Mouse (Mus musculus): Measurements from ENCODE around the gene Txlna. TPM values are rescaled to one million over a fixed set of nuclear protein-coding genes. Genes with fewer than 3 reads are reported as not detected.

The Txlna gene
- polyA plus RNA-seq, 1 experiment, result not detected

DNA sequence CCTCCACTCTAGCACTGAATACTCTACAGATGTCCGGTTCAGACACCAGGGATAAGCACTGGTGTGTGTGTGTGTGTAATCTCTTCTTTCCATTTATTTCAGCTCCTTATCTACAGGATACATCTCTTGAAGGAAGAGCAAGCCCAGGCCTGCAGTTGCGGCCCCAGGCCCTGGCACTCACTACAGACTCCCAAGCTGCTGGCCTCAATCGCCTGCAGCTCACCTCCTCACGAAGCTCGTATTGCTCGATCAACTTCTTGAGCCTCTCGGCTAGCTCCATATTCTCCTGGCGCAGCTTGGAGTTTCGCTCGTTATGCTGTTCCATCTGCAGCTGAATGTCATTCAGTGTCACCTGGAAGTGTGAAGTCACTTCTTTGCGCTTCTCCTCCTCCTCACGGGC, 9.0 kb downstream of the Txlna start:
- no peak for TF ChIP-seq POLR2A (IDR thresholded peaks at IDR 0.05; ENCODE audit: insufficient read depth, low read depth, low read length)
- TF ChIP-seq CTCF (IDR thresholded peaks at IDR 0.05; ENCODE audit: insufficient read depth, low read depth, low read length), result no peak
- no peak overlapping the region for H3K27ac ChIP-seq (ENCODE audit: insufficient read depth, low read depth, low read length)
- WGBS, result 85% methylated on average over 12 of the region's 12 CpGs
- no peaks in the 10 kb centered on the region; the same call in 1 of the 2 replicates for H3K4me1 ChIP-seq (ENCODE audit: control insufficient read depth, insufficient read depth, low read length)
- no peak overlapping the region for H3K4me3 ChIP-seq (ENCODE audit: insufficient read depth, low read depth, low read length)

- H3K27ac ChIP-seq (ENCODE audit: insufficient read depth, low read depth, low read length), result no peak overlapping the region
- H3K4me1 ChIP-seq (ENCODE audit: control insufficient read depth, insufficient read depth, low read length), result peaks cover 3% of the 10 kb centered on the region; the same call in 1 of the 2 replicates
- no peak for TF ChIP-seq POLR2A (IDR thresholded peaks at IDR 0.05; ENCODE audit: insufficient read depth, low read depth, low read length)
- no peak for TF ChIP-seq CTCF (IDR thresholded peaks at IDR 0.05; ENCODE audit: insufficient read depth, low read depth, low read length)
- no peak overlapping the region for H3K4me3 ChIP-seq (ENCODE audit: insufficient read depth, low read depth, low read length)
- WGBS, result 60% methylated on average over 4 of the region's 4 CpGs
Measured at GRCm38 (mm10) chr4:129630944-129631343, 9.9 kb downstream of the Txlna start.

DNA sequence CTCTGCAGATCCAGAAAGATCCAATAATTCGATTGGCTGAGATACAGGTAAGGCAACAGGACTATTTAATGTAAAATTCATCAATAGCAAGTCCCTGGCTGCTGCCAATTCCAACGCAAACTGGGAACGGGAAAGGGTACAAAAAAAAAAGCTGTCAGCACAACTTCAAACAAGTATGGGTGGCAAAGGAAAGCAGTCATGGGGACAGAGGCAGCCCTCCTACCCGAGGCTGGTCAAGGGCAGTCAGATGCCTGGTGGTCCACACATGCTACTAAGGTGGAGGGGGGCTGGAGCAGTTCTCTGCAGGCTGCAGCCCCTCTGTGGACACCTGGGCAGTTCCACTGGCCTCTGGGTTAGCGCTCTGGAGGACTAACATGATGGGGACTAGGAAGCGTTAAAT, 14.8 kb downstream of the Txlna start:
- WGBS, result 62% methylated on average over 6 of the region's 6 CpGs
- H3K4me3 ChIP-seq (ENCODE audit: insufficient read depth, low read depth, low read length), result no peak overlapping the region
- H3K4me1 ChIP-seq (ENCODE audit: control insufficient read depth, insufficient read depth, low read length), result peaks cover 26% of the 10 kb centered on the region
- no peak overlapping the region for H3K27ac ChIP-seq (ENCODE audit: insufficient read depth, low read depth, low read length)
- TF ChIP-seq CTCF (IDR thresholded peaks at IDR 0.05; ENCODE audit: insufficient read depth, low read depth, low read length), result no peak
- no peak for TF ChIP-seq POLR2A (IDR thresholded peaks at IDR 0.05; ENCODE audit: insufficient read depth, low read depth, low read length)

DNA sequence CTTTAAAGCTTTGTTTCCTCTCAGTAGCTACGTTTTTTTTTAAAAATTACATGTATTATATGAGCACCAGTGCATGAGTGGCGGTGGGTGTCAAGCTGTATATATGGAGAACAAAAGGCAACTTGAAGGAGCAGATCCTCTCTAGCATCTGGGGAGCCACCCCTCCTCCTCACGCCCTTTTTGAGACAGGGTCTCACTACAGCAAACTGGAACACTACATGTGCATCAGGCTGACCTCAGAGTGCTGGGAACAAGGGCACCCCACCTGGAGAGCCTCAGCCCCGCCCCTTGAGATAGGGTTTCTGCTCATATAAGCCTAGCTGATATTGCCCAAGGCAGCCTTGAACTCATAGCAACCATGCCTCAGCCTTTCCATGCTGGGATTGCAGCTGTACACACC, 15.4 kb downstream of the Txlna start:
- Histone ChIP-seq H3K27ac (ENCODE audit: insufficient read depth, low read depth, low read length) (peak overlapping the region; percentile 95), H3K4me3 (ENCODE audit: insufficient read depth, low read depth, low read length) (no peak overlapping the region), H3K4me1 (ENCODE audit: control insufficient read depth, insufficient read depth, low read length) (peaks cover 31% of the 10 kb centered on the region)
- no peak for TF ChIP-seq POLR2A (IDR thresholded peaks at IDR 0.05; ENCODE audit: insufficient read depth, low read depth, low read length)
- TF ChIP-seq CTCF (IDR thresholded peaks at IDR 0.05; ENCODE audit: insufficient read depth, low read depth, low read length), result no peak
- WGBS, result 41% methylated on average over 4 of the region's 4 CpGs

- WGBS, result under 1% methylated on average over 6 of the region's 6 CpGs
- peaks cover 32% of the 10 kb centered on the region for H3K4me1 ChIP-seq (ENCODE audit: control insufficient read depth, insufficient read depth, low read length)
- peak overlapping the region; percentile 44 for H3K4me3 ChIP-seq (ENCODE audit: insufficient read depth, low read depth, low read length)
- H3K27ac ChIP-seq (ENCODE audit: insufficient read depth, low read depth, low read length), result peak overlapping the region; percentile 95
- TF ChIP-seq CTCF (IDR thresholded peaks at IDR 0.05; ENCODE audit: insufficient read depth, low read depth, low read length) (no peak), POLR2A (IDR thresholded peaks at IDR 0.05; ENCODE audit: insufficient read depth, low read depth, low read length) (no peak)
Measured at GRCm38 (mm10) chr4:129625029-129625370, 15.9 kb downstream of the Txlna start.

GRCm38 (mm10) chr4:129624281-129625028, 16.4 kb downstream of the Txlna start:
- Histone ChIP-seq H3K27ac (ENCODE audit: insufficient read depth, low read depth, low read length) (peak overlapping the region; percentile 98), H3K4me3 (ENCODE audit: insufficient read depth, low read depth, low read length) (peak overlapping the region; percentile 91), H3K4me1 (ENCODE audit: control insufficient read depth, insufficient read depth, low read length) (peaks cover 32% of the 10 kb centered on the region)
- WGBS, result under 1% methylated on average over 18 of the region's 18 CpGs
- peak; percentile 79 for TF ChIP-seq POLR2A (IDR thresholded peaks at IDR 0.05; ENCODE audit: insufficient read depth, low read depth, low read length)
- no peak for TF ChIP-seq CTCF (IDR thresholded peaks at IDR 0.05; ENCODE audit: insufficient read depth, low read depth, low read length)

DNA sequence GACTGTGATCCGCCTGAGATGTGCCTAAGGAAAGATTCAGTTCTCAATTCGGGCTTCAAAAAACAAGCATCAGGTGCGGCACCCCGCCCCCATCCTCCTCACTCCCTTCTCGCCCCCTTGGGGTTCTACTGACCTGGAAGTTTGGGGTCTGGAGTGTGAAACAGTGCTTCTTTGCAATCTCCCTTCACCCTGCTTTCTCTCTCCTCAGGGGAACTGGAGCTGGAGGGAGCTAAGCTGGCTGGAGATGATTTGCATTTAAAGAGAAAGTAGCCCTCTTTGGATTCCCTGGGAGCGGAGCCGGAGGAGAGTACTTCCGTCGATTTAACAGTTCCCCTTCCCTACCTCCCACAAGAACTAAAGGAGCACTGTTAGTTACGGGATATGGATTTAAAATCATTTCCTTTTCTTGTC, 17.2 kb downstream of the Txlna start, which contains the start of gene Ccdc28b:
TSS of gene Ccdc28b (minus strand) at position 267 of the 411 bp plus-strand sequence.
- WGBS, result under 1% methylated on average over 10 of the region's 10 CpGs
- TF ChIP-seq POLR2A (IDR thresholded peaks at IDR 0.05; ENCODE audit: insufficient read depth, low read depth, low read length) (0 out of 2 replicates have a peak, but pooled peaks have one; percentile 27), CTCF (IDR thresholded peaks at IDR 0.05; ENCODE audit: insufficient read depth, low read depth, low read length) (no peak)
- Histone ChIP-seq H3K4me1 (ENCODE audit: control insufficient read depth, insufficient read depth, low read length) (peaks cover 32% of the 10 kb centered on the region), H3K4me3 (ENCODE audit: insufficient read depth, low read depth, low read length) (peak within 1 kb of the TSS; percentile 91), H3K27ac (ENCODE audit: insufficient read depth, low read depth, low read length) (peak within 1 kb of the TSS; percentile 98)

- Histone ChIP-seq H3K4me1 (ENCODE audit: control insufficient read depth, insufficient read depth, low read length) (peaks cover 34% of the 10 kb centered on the region), H3K4me3 (ENCODE audit: insufficient read depth, low read depth, low read length) (peak overlapping the region; percentile 91), H3K27ac (ENCODE audit: insufficient read depth, low read depth, low read length) (peak overlapping the region; percentile 85)
- TF ChIP-seq POLR2A (IDR thresholded peaks at IDR 0.05; ENCODE audit: insufficient read depth, low read depth, low read length) (no peak), CTCF (IDR thresholded peaks at IDR 0.05; ENCODE audit: insufficient read depth, low read depth, low read length) (no peak)
- 11% methylated on average over 8 of the region's 8 CpGs for WGBS
Measured at GRCm38 (mm10) chr4:129622803-129623535, 17.9 kb downstream of the Txlna start.
